Mouse (Mus musculus) kidney, postnatal 14 days (tissue): ENCODE data around the gene Rexo1.
"Not testable (repeated sequence)": the region's sequence is repeated elsewhere in the genome, so short reads cannot be mapped to it uniquely, and the experiment has no call there.

Experiments
- DNase-seq: peaks from one replicate; pipeline ENCODE4 v3.0.0; 2022; ENCODE audit warnings: mixed read lengths

The Rexo1 gene

DNA sequence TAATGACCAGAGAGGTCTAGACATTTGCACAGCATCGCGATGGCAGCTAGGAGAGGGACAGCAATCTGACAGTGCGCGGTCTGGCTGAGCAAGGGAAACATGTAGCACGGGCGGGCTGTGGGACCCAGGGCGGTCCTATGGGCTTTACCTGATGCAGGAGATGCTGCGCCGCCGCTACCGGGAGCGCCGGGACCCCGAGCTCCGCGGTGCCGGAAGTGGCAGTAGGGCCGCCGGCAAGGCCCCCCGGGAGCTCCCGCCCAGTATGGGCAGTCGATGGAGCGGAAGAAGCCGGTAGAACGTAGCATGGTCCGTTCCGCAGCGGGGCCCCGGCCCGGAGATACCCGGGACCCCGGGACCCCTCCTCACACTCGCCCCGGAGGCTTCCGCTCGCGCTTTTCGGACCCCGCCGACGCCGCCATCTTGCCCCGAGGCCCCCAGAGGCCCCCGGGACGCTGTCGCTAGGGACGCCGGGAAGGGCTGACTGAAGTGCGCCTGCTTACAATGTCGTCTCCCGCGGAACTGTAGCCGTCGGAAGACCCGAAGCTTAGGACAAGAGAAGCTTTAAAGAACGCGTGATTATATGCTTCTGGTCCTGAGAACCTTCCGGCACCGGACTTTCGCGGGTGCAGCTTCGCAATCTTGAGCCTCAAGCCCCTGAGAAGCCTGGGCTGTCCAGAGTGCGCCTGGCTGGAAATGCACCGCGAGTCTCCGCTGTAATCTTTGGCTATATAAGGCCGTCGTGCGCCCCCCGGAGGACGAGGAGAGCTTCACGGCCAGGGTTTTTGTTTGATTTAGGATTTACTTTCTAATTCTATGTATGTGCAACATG is at the start of gene Rexo1:
Rexo1 (minus strand) TSS at position 445 of the 829 bp plus-strand sequence.
- peak; percentile 95 for DNase-seq

DNA sequence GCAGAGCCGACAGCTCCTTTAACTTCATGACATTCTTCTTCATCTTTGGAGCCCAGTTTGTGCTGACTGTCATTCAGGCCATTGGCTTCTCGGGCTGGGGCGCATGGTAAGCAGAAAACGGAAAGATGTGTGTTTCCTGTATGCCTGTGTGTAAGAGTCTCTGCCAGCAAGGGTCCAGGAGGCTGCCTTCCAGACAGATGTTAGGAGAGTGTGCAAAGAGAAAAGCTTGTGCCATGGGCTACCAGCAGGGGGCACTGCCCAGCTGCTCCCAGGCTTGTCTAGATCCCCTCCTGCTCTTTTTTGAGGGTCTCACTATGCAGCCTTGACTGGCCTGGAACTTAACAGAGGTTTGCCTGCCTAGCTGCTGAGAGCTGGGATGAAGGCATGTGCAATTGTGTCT is 49.7 kb upstream of the Rexo1 start:
- DNase-seq, result peak; percentile 70

DNA sequence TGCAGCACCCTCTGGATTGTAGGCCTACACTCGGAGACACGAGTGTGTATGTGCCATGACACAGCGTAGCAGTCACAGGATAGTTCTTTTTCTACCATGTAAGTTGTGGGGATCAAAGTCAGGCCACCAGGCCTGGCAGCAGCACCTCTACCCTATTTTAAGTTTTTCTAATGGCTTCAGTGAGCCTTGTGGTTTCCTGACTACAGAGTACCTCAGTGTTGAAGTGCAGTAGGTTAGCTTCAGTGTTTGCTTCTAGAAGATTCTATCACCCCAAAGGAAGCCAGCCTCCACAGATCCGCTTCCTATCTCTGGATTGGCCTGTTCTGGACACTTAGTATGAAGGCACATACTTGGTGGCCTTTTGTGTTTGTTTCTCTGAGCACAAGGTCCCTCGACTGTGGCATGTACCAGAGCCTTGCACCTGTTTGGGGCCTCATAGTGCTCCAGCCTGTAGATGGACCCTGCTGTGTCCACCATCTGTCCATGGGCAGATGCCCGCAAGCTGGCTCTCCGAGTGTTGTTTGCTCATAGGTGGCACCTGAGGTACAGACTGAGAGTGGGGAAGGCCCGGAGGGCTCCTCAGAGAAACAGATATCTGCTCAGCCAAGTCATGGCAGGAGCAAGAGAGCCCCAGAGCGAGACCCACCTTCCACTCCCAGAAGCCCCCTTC is 48.9 kb upstream of the Rexo1 start:
- DNase-seq, result no peak

GRCm38 (mm10) chr10:80609269-80609924 is 48.0 kb upstream of the Rexo1 start:
- no peak for DNase-seq

GRCm38 (mm10) chr10:80608435-80608834 is 47.1 kb upstream of the Rexo1 start:
- DNase-seq, result no peak

- DNase-seq, result no peak
Measured at GRCm38 (mm10) chr10:80606737-80607350, 45.5 kb upstream of the Rexo1 start.

DNA sequence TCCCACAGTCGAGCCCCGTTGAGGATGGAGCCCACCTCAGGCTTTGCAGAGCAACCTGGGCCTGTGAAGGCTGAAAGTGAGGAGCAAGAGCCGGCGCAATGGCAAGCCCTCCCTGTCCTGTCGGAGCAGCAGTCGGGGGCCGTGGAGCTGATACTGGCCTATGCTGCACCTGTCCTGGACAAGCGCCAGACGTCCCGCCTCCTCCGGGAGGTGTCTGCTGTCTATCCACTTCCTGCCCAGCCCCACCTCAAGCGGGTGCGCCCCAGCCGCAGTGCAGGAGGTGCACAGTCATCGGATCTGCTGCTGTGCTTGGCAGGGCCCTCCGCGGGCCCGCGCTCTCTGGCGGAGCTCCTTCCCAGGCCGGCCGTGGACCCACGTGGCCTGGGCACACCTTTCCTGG is 44.9 kb upstream of the Rexo1 start:
- no peak for DNase-seq

DNA sequence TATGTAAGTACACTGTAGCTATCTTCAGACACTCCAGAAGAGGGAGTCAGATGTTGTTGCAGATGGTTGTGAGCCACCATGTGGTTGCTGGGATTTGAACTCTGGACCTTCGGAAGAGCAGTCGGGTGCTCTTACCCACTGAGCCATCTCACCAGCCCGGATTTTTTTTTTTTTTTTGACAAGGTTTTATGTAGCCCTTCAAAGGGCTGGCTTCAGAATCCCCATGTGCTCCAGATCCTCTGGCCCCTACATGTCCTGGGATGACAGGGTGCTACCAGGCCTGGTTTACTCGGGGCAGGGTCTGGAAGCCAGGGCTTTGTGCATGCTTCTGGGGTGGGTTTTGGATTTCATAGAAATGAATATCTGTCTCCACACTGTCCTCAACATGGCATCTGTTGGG is 44.4 kb upstream of the Rexo1 start, which contains the start of gene Gm49322:
Gm49322 (plus strand) TSS at position 301 of the 400 bp plus-strand sequence.
- DNase-seq, result not testable (repeated sequence)

- no peak for DNase-seq
Measured at GRCm38 (mm10) chr10:80604988-80605387, 43.6 kb upstream of the Rexo1 start.

- no peak for DNase-seq
Measured at GRCm38 (mm10) chr10:80604001-80604509, 42.7 kb upstream of the Rexo1 start.

- no peak for DNase-seq
Measured at GRCm38 (mm10) chr10:80603364-80603763, 42.0 kb upstream of the Rexo1 start.

DNA sequence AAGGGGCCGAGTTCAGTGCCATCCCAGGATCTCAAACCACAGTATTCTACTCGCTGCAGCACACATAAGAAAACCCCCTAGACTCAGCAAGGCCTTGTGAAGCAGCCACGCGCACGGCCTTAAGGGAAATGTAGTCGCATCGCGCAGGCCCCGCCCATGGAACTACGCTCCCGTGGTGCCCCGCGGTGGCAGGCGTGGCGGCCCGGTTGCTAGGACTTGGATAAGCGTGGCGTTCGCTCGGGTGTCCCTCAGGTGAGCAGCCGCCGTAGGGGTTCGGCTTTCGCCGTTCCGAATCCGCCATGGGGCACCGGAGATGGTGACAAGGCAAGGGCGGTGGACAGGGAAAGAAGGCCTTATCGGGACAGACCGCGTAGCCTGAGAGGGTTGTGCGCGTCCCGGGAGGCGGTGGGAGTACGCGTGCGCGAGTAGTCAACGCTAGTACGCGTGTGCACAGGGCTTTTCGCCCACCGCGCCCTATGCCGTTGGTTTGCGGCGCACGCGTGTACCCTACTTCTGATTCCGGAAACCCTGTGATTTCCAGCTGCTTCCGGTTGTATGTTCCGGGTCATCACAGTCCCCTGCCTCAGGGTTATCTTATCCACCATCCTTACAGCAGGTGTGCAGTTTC is 41.5 kb upstream of the Rexo1 start, which contains the start of the genes Scamp4 and Adat3:
Scamp4 (plus strand) TSS at position 175 of the 628 bp plus-strand sequence.
Adat3 (plus strand) TSS at position 183 of the 628 bp plus-strand sequence.
- peak; percentile 96 for DNase-seq

DNA sequence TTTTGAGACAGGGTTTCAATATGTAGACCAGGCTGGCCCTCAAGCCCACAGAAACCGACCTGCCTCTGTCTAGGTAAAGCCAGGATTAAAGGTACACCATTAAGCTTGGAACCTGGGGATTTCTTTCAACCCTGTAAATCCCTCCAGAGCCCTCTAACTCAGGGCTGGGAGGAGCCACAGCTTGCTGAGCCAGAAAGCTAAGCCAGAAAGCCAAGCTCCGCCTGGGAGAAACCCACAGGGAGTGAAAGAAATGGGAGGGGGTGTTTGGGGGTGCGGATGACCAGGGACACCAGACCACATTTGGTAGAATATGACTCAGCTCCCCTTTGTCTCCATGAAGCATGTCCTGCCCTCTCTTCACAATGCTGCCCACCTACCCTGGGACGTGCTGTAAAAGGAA is 35.0 kb upstream of the Rexo1 start:
- DNase-seq, result no peak

- DNase-seq, result peak; percentile 99
Measured at GRCm38 (mm10) chr10:80589879-80590854, 28.8 kb upstream of the Rexo1 start, which contains the start of gene Abhd17a. Gene Abhd17a (minus strand): TSS chr10:80590341.

GRCm38 (mm10) chr10:80589127-80589878 is 27.9 kb upstream of the Rexo1 start:
- no peak for DNase-seq

GRCm38 (mm10) chr10:80587305-80587657 is 25.9 kb upstream of the Rexo1 start:
- DNase-seq, result peak; percentile 78

DNA sequence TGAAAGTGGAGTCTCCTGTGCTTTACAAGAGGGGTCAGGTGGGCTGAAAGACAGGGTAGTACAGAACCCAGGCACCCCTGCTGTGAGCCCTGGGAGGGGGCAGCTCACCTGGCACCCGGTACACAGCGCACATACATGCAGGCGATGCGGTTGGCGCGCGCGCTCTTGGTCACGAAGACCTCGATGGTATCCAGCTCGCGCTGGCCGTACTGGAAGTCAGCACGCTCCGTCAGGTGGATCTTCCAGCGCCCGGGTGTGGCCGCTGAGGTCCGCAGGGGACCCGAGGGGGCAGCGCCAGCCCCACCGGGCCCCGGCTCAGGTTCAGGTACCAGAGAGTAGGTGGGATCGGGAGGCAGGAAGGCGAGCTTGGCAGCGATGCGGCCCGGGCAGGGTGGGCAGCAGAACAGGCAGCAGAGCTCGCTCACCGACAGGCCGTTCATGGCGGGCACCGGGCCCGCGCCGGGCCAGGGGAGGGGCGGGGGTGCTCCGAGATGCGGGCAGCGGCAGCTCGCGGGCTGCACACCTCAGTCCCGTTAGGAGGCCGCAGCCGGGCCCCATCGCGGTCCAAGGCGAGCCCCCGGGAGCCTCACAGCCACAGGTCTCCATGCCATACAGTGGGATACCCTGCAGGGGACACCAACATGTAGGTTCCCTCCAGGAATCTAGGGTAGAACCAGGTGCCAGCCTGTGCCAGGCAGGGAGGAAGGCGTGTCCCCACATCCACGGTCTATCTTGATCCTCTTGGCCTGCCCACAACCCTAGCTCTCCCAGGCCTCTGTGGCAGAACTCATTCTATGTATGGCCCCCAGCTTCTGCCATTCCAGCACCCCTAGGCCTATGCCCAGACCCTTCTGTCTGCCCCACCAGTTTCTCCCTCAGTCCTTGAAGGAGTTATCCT is 25.3 kb upstream of the Rexo1 start:
- no peak for DNase-seq

- DNase-seq, result no peak
Measured at GRCm38 (mm10) chr10:80585581-80585980, 24.2 kb upstream of the Rexo1 start.
